Mouse (Mus musculus): ENCODE measurements around the gene Cep112. TPM values are rescaled to one million over a fixed set of nuclear protein-coding genes. Genes with fewer than 3 reads are reported as not detected.

Cep112 gene
- polyA plus RNA-seq, 1 experiment from 2014 or later, result 0.70 TPM

DNA sequence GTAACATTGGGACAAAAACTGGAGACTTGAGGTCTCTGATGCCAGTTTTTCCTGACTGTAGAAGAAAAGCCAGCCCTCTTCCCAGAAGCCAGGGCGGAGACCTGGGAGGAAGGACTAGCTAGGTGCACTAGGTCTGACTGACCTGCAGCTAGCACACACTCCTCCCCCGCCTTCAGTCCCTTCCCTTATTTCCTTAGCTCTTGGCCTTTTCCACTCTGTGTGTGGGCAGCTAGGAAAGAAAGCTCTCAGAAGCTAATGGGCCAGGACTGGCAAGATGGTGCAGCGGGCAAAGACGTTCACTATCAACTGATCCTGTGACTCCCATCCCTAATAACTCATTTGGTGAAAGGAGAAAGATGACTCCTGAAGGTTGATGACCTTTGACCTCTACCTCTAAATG, 477.3 kb downstream of the Cep112 start:
- H3K4me3 ChIP-seq (ENCODE audit: inconsistent target), result no peak overlapping the region
- no peaks in the 10 kb centered on the region for H3K79me2 ChIP-seq (ENCODE audit: inconsistent target)
- no peak overlapping the region for H3K27ac ChIP-seq
- 96% methylated on average over 4 of the region's 4 CpGs for WGBS (ENCODE audit: missing documents)
- no peaks in the 10 kb centered on the region for H3K36me3 ChIP-seq (ENCODE audit: inconsistent target)

DNA sequence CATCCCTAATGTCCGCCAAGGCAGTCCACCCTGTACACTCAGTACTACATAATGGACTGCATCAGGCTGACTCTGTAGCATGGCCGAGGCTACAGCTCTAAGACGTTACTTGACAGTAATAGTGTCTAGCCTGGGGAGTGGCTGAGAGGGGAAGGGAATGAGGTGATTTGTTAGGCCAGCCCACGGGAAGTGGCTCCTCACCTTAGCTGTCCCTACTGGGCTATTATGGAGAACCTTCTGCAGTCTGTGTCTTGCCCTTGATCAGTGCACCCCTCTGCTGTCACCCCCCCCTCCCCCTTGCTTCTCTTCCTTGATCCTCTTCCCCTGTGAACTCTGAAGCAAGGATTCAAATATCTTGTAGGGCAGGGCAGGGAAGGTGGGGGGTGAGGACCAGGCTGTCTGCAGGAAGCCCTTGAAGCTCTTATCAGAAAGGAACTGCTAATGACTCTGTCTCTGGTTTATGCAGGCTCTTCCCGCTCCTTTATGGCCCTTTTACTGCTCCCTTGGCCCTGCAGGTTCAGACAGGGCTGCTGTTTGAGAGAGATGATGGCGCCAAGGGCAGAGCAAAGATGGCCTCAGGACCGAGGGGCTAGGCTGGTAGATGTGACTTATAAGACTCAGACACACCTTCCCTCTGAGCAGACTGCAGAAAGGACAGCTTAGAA, 481.7 kb downstream of the Cep112 start:
- Histone ChIP-seq H3K27ac (no peak overlapping the region), H3K79me2 (ENCODE audit: inconsistent target) (no peaks in the 10 kb centered on the region), H3K36me3 (ENCODE audit: inconsistent target) (no peaks in the 10 kb centered on the region), H3K4me3 (ENCODE audit: inconsistent target) (no peak overlapping the region)
- WGBS (ENCODE audit: missing documents), result 72% methylated on average over 7 of the region's 7 CpGs

DNA sequence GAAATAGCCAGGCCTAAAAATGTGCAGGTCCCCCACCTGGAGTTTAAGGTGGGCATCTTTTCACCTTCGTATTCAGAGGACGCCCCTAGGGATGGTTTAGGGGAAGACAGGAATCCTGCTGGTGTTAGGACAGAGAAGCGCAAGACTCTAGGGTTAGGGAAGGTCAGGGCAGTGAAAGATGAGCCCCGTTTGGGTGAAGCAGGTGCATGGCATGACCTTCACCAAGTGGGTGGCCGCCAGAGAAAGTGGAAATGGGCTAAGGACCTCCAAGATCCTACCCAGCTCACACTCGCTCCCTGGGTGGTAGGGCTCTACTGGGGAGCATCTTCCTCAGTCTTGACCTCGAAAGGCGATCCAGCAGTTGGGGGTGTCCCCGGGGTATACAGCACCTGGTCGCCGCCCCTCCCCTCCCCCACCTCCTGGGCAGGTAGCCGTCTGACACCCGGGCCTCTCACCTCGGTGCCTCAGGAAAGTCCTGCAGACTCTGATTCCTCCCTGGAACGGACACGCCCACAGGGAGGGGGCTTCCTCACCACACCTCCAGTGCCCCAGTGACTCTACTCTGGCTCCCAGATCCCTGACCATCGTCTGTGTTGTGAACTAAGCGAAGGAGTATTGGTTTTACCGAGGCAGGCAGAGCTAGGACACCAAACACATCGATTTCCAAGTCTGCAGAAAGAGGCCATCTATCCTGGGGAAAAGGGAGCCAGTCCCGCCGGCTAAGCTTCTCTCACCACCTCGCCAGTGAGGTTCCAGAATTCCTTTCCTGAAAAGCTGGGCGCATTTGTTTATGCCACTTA, 484.6 kb downstream of the Cep112 start:
- H3K36me3 ChIP-seq (ENCODE audit: inconsistent target), result no peaks in the 10 kb centered on the region
- no peak overlapping the region for H3K4me3 ChIP-seq (ENCODE audit: inconsistent target)
- H3K27ac ChIP-seq, result no peak overlapping the region
- WGBS (ENCODE audit: missing documents), result 11% methylated on average over 24 of the region's 24 CpGs
- no peaks in the 10 kb centered on the region for H3K79me2 ChIP-seq (ENCODE audit: inconsistent target)

Other genes with a start within 250 kb of the Cep112 start
- not detected in 3 replicates for gene Apoh, start 81.8 kb upstream of the Cep112 start, polyA plus RNA-seq (2018)
- 1.5 to 1.8 TPM (median 1.8 TPM) in 3 replicates for gene Prkca, start 81.3 kb upstream of the Cep112 start, polyA plus RNA-seq (2018)

All from macrophage (primary cell).